Mouse (Mus musculus) spleen, adult 2 months (tissue): ENCODE data around the gene Cyp2w1.

Experiments
- CTCF ChIP-seq: fragments of 200-500 bp; IDR thresholded peaks from 2 replicates; pipeline ENCODE4 v1.5.1; 2011; ENCODE audit warnings: mild to moderate bottlenecking, inconsistent platforms; ENCODE audit not compliant: insufficient read depth, insufficient read length, insufficient replicate concordance; ENCODE audit errors: extremely low read depth
- POLR2A ChIP-seq: fragments of 200-500 bp; IDR thresholded peaks from 2 replicates; pipeline ENCODE4 v1.6.1; 2011; ENCODE audit warnings: low read depth, low read length, inconsistent platforms

GRCm38 (mm10) chr5:139399991-139400390 is 47.6 kb downstream of the Cyp2w1 start:
- no peak for TF ChIP-seq POLR2A
- TF ChIP-seq CTCF = no peak
